Mouse (Mus musculus): ENCODE measurements at regions not wholly inside any gene's neighbourhood (a gene's known extent, or its start where the extent isn't known, plus 50 kb on each side); places are given as distances from the start of the nearest gene placed in this dataset.
A peak's percentile ranks its signal among the peaks of the same experiment; 100 is the strongest.

DNA sequence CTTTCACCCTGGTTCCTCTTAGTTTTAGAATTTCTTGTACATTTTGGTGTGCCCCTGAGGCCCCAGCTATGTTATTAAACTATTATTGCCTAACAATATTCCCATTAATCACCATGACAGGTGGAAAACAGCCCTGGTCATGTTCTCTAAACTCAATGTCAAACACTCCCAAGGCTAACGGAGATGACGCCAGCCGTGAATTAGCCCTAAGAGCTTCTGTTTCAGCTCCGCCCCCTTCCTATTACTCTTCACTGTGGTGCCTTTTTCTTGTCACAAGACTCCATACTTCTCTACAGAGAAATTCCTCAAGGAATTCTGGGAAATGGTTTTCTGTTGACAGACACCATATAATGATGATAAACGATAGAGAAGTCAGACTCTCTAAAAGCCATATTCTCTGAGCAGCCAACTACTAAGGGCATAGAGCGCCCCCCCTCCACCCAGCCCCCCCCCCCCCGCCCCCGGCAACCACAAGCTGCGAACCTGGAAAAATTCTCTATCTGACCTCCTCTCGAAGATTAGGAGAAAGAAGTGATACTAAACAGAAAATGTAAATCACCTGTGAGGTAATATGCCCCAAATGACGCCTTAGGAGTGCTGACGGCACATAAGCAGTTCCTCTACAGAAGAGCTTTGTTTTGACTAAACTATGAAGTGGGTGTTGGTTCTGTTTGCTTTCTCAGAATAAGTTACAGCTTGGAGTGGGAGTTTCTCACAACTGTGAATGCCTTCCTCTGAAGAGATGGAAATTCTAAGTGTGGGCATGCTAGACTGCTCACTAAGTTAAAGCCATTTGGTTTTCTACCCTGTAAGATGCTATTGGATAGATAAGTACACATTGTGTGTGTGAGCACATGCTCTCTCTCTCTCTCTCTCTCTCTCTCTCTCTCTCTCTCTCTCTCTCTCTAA is 76.8 kb upstream of the Sfrp2 start:
- no peak for DNase-seq (ENCODE audit: low read depth)

DNA sequence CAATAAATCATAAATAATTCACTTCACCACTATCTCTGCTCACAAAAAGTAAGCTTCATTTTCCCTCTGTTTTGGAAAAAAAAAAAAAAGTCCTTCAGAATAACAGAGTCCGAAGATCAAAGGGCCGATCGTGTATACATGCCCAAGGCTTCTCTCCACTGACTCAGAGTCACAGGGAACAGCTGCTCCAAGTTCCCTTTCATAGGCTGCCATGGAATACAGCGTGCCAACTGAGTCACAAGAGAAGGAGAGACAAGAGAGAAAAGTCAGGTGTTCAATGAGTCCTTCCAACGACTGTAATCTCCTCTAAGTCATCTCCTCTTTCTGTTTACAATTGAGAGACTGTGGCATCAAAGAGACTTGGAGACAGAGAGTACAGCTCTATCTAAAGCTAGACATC is 71.6 kb upstream of the Sfrp2 start:
- no peak for DNase-seq (ENCODE audit: low read depth)

DNA sequence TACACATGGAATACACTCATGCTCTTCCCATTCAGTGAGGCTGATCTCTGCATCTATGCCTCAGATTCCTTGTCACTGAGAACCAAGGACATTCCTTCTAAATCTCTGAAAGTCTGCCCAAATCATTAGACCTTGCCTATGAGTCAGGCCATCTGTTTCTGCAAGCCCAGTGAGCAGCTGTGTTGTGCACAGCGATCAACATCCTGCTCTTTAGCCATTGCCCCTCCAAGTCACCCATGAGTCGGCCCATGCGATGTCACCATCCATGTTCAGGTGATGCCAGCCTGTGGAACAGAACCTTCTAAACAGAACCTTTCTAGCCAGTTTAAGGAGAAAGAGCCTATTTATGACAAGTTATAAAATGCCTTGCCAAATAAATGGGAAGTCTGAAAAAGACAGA is 66.4 kb upstream of the Sfrp2 start:
- DNase-seq (ENCODE audit: low read depth) = no peak

DNA sequence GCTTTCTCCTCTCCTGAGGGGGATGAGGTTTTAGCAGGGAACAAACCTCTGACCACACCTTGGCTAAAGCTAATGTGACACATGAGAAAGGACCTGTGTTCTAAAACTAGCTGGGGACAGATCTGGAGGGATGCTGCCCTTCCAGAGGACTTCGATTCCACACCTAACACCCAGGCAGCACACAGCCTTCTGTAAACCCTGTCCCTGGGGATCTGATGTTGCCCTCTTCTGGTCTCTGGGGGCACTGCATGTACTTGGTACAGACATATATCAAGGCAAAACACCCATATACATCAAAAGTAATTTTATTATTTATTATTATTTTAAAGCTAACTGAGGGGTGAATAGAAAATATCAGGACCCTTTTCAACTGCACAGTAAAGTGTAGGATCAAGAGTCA is 65.0 kb upstream of the Sfrp2 start:
- peak; percentile 34 for DNase-seq (ENCODE audit: low read depth)

DNA sequence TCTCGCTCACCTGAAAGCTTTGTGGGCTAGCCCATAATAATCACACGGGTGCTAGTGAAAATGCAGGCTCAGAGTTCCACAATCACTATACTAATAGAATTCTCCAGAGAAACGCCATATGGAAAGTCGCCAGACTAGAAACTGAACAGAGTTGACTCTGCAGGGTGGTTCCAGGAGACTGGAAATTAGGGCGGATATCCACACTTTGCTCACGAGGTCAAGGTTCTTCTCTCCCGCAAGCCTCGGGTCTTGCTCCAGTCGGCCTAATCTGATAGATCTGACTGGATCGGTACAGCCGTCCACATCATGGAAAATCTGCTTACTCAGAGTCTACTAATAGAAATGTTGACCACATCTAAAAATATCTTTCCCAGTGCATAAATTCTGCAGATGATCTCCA is 61.6 kb upstream of the Sfrp2 start:
- DNase-seq (ENCODE audit: low read depth) = no peak

DNA sequence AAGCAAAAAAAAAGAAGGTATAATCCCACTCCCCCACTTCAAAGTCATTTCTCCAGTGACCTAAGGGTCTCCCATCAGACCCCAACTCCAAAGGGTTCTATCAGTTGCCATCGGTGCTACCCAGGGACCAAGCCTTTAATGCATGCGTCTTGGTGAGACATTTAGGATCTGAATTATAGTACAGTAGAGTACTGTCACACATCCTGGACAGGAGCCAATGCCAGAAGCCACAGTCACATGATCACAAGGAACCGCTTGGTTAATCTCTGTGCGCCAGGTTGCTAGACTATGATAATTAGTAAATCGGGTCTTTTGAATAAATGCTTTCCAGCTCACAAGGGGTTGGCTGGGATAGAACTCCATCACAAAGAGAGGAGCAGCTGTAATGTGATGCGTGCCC is 60.9 kb upstream of the Sfrp2 start:
- no peak for DNase-seq (ENCODE audit: low read depth)

DNA sequence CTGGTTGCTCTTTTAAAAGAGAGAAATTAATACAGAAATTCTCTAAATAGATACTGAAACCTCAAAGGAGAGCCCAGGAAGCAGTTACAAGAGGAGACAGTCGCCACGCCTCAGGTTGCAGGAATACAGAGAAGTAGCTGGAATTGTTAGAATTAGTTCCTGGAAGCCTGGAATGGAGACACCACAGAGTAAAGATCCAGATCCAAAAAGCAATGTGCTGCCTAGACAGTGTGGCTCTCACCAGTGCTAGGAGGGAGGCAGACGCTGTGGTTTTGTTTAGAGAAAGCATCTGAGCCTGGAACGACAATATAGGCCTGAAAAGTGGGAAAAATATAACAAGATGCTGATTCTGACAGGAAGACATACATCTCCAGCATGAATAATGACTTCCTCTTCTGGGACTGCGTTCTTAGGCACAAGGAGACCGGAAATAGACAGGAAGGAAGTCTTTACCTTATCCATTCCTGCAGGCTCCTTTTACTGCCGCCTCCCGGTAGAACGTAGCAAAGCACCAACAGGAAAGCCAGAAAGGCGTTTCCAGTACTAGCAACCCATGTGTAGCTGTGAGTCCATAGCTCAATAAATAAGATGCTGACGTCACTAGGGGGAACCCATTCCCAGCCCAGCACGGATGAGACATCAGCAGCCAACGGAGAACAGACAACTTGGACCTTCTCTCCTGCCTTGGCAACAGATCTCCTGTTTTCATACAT is 59.4 kb upstream of the Sfrp2 start:
- peak; percentile 27 for DNase-seq (ENCODE audit: low read depth)

DNA sequence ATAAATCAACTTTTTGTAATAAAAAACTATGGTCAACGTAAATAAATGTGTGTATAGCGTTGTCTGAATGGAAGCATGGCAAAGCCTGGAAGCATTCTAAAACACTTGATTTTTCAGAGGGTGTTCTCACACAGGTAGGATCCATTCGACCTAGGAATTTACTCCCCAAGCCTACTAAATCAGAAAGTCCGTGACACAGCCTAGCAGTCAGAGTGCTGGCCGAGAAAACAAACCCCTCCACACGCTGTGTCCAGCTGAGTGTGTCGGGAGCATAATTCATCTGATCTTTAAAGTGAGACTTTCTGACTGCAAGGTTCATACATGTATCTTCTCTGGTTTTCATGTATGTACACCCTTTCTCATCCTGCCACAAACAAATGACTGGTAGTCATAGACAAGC is 58.8 kb upstream of the Sfrp2 start:
- DNase-seq (ENCODE audit: low read depth) = no peak

DNA sequence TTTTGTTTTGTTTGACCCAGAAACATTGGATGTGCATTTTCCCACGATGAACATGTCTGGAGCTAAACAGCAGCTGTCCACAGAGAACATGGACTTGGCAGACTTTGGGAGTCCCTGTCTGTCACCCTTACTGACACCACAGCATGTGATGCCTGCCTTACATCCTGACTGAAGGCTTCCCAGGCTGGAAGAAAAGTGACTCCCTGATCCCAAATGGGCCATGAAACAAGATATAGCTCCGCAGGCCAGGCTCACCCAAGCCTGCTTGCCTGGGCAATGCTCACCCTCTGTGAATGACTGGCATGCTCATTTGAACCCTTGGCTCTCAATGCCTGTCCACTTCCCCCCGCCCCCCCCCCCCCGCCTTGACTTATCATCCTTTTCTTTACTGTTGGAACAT is 57.1 kb upstream of the Sfrp2 start:
- DNase-seq (ENCODE audit: low read depth) = no peak

DNA sequence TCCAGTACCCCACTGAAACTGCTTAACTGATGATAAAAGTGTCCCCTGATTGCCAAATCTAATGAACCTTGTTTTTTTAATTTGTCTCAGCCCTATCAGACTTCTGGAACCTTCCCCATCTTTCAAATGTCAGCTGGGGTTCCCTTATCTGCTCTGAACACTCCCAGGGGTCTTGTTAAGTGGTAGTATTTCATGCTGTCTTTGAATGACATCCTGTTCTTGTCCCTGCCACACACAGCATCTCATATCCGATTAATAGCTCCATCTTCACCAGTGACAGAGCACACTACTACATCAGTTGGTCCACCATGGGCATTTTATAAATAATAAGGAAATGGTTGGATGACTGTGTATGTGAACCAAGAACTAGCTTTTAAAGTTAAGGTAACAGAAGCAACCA is 56.6 kb upstream of the Sfrp2 start:
- DNase-seq (ENCODE audit: low read depth) = no peak

DNA sequence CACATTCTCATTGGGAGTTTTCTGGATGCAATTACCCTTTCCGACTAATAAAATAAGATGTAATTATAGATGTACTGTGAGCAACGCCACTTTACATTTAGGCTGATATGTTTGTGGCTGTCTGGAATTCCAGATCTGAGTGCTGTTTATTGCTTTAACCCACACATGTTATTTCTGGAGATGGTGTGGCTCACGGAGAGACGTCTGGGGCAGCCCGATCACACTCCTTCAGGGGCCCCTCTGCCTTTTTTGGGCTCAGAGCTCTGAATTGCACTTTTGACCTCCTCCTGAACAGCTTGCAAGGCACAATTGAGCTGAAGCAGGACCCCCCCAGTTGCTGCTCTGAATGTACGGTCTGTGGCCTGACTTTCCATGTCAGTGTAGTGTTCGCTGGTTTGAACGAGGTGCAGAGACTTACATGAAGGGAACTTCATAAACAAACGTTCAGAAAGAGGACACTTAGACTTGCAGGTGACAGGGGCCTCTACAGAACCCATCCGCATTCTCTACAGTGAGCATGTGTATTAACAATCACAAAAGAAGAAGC is 55.1 kb upstream of the Sfrp2 start:
- DNase-seq (ENCODE audit: low read depth) = no peak

DNA sequence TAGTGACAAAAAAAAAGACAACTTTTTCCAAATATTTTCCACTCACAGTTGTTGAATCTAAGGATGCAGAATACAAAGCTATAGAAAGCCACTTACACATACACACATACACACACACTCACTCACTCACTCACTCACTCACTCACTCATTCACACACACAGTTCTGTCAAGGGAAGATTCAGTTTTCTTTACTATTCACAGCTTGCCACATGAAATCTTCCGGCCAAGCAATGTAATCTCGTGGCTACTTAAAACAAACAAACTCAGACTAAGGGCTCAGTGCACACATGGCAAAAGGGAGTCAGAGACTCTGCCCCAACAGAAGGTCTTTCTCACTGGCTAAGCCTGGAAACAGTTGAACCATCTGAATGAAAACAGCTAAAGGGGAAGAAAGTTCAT is 53.8 kb upstream of the Sfrp2 start:
- DNase-seq (ENCODE audit: low read depth) = no peak

DNA sequence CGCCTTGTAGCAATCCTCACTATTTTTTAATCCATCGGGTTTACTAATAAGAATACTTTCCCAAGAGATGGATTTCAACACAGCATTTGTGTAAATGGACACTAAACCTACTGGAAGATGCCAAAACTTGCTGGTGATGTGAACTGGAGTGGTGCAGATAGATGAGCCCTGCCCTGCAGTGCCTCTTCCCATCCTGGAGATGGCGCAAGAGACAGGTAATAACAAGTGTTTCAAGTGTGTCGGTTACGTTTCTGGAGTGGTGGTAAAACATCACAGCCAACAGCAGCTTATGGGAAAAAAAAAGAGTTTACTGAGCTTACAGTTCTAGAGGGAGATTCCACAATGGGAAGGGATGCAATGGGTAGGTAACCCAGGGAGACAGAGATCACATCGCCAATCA is 51.5 kb upstream of the Sfrp2 start:
- DNase-seq (ENCODE audit: low read depth) = peak; percentile 47

Measured in induced T-regulatory cell, adult 2 months (primary cell).